Mouse (Mus musculus) kidney, adult 2 months (tissue): Measurements from ENCODE around the gene Cabin1.

Source experiments
- CTCF ChIP-seq: fragments of 200-500 bp; conservative IDR thresholded peaks from 2 replicates; pipeline ENCODE4 v1.5.1; 2011; ENCODE audit warnings: low read depth, mild to moderate bottlenecking, control low read depth, low read length, moderate library complexity, mixed read lengths; ENCODE audit not compliant: insufficient read depth, insufficient read length
- POLR2A ChIP-seq: fragments of 200-500 bp; IDR thresholded peaks from one replicate; pipeline ENCODE4 v1.6.1; 2011; ENCODE audit warnings: low read depth, low read length, control low read depth

DNA sequence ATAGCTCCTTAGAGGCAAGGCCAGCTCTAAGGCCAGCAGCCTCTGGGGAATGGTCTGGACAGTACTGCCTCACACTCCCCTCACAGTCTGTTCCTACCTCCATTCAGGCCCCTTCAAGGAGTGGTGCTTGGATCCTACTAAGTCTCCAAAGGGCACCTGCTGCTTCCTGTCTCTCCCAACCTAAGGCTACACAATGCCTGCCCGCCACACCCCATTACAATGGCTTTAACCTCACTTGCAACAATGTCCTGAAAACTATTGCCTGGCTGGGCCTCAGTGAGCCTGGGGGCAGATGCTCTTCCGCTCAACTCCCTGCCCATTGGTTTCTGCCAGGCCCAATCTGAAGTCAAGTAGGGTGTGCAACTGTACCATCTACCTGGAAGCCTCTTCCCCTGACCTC is 75.5 kb downstream of the Cabin1 start:
- TF ChIP-seq CTCF = no peak
- no peak for TF ChIP-seq POLR2A
